Mouse (Mus musculus): ENCODE data around the gene Mff.

DNA sequence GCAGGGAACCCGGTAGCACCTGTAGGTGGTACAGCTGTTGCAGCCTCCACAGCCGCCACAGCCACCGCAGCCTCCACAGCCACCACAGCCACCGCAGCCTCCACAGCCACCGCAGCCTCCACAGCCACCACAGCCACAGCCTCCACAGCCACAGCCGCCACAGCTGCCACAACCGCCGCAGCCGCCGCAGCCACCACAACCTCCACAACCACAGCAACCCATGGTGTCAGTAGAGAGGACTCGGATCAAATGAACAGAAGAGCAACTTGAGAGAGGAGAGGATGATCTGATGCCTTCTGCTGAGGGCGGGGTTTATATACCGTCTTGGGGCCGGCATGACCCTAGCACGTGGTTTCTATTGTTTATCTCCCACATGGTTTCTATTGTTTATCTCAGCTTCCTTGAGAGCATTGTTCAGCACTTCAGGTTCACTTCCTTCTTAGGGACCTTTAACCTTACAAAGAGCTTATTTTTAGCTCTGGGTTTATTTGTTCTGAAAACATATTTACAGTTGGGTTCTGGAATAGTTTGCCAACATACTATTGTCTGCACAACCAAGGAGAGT is 46.4 kb downstream of the Mff start, which contains the start of gene Gm47791:
- TF ChIP-seq CTCF (conservative IDR thresholded peaks at IDR 0.05; ENCODE audit: low read length) (no peak), NANOG (IDR thresholded peaks at IDR 0.05; ENCODE audit: borderline replicate concordance, low read length) (no peak), POU5F1 (IDR thresholded peaks at IDR 0.05; ENCODE audit: borderline replicate concordance, low read length) (no peak)

Measured in E14TG2a.4 (cell line).